Mouse (Mus musculus): ENCODE measurements around the gene Cby1.

Gene Cby1

GRCm38 (mm10) chr15:79677936-79678335 lies 18.9 kb downstream of the Cby1 start:
- no peak for DNase-seq (ENCODE audit: low spot score in 2 of 2)

DNA sequence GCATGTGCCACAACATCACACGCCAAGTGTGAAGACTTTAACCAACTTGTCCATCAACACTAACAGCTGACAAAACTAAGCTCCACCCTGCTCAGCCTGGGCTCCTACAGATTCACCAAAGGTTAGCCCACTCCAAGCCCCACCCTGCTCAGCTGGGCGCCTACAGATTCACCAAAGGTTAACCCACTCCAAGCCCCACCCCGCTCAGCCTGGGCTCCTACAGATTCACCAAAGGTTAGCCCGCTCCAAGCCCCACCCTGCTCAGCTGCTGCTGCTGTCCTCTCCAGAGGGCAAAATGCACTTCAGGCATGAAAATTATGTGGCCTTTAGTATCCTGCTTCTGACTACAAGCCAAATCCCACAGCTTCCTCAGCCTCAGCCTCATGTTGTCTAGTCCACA lies 23.0 kb downstream of the Cby1 start:
- DNase-seq (ENCODE audit: low spot score in 2 of 2), result no peak

- DNase-seq (ENCODE audit: low spot score in 2 of 2), result no peak
Measured at GRCm38 (mm10) chr15:79683146-79683545, 24.1 kb downstream of the Cby1 start.

DNA sequence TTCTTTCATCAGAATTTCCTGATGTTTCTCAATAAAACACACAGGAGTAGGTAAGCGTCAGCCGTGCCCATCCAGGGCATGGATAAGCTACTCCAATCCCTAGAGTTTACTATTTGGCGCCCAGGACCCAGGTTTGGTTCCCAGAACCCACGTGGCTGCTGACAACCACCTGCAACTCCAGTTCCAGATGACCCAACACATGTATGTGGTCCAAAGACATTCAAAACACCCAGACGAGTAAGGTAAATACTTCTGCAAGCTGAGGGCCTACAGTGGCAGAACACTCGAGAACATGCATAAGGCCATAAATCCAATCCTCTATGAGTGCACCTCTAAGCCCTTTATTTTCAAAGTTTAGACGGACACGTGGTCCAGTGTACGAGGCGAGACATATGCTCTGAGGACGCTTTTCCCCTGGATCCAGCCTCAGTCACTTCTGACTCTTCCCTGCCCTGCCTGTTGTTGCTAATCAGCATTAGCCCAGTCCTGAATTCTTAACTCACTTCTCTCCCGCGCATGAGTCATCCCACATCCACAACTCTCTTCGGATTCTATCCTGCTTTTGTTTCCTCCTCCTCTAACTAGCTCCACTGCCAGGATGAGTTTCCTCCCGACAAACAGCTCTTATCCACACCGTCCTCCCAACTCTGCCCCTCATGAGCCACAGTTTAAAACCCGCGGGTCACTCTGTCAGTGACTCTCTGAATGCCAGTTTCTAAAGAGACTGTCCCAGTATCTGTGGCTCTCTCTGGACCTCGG lies 24.9 kb downstream of the Cby1 start:
- DNase-seq (ENCODE audit: low spot score in 2 of 2), result no peak

DNA sequence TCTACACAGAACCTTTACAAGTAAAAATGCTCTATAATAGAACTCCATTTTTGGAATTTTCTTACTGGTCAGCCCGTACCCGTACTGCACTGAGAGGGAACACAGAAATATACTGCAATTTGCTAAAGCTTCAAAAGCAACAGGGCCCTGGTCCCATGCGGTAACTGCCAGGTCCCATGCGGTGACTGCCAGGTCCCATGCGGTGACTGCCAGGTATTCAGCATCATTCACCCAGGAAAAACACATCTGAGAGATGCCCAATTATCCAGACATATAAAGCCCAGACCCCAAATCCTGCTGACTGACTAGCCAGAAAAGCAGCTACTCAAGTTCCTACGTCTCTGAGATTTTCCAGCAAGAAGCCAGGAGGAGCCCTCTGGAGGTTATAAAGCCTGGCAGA lies 25.6 kb downstream of the Cby1 start:
- no peak for DNase-seq (ENCODE audit: low spot score in 2 of 2)

GRCm38 (mm10) chr15:79685141-79685641 lies 26.2 kb downstream of the Cby1 start:
- no peak for DNase-seq (ENCODE audit: low spot score in 2 of 2)

DNA sequence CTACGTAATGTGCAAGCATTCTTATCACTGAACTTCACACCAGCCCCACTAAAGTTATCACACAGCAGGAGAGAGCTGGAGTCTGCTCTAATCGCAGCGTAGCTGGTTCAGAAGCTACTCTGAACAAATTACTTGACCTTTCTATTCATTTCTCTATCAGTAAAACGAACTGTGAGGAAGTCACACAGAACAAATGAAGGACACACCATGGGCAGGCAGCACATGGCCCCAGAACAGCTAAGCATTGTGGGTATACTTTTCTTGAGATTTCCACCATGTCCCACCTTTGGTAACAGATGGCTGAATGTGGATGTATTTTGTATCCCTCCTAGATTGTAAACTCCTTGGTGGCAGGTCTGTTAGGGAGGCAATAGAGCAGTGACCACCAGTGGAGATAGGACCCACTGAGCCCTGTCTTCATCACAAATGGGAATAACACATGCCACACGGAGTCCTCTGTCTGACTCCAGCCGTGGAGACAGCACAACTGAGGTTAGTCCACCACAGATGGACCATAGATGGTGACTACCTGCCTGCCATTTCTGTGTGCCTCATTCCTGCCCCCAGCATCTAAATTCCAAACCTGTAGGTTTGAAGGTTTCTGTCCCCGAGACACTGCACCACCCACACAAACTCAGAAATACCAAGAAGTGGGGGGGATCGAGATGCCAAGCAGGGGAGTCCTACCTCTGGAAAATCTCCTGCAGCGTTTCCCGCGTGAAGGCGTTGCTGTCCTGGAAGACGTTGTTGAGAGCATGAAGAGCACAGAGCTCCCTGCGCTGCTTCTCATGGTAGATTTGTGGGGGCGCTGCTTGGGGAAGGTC lies 27.3 kb downstream of the Cby1 start:
- no peak for DNase-seq (ENCODE audit: low spot score in 2 of 2)

DNA sequence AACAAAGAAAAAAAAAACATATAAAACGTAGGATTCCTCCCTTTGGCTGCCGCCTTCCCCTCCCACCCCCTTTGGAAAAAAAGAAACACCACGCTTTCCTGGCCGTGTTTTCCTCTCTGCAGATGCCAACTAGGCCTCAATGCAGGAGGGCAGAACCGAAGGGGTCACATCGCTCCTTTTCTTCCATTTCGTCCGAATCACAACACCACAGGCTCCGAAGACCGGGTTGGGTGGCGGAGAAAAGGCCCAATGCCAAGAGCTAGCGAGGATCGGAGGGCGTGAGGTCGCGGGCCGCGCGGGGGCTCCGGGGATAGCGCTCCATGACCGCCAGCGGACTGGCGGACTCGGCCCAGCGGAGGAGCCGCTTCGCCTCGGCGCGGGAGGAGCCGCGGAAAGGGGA lies 28.2 kb downstream of the Cby1 start:
- no peak for DNase-seq (ENCODE audit: low spot score in 2 of 2)

GRCm38 (mm10) chr15:79687646-79688267 lies 28.8 kb downstream of the Cby1 start, which contains the start of gene Josd1:
TSS of gene Josd1 (minus strand) at chr15:79687919.
- DNase-seq (ENCODE audit: low spot score in 2 of 2), result peak; percentile 93 to 94

DNA sequence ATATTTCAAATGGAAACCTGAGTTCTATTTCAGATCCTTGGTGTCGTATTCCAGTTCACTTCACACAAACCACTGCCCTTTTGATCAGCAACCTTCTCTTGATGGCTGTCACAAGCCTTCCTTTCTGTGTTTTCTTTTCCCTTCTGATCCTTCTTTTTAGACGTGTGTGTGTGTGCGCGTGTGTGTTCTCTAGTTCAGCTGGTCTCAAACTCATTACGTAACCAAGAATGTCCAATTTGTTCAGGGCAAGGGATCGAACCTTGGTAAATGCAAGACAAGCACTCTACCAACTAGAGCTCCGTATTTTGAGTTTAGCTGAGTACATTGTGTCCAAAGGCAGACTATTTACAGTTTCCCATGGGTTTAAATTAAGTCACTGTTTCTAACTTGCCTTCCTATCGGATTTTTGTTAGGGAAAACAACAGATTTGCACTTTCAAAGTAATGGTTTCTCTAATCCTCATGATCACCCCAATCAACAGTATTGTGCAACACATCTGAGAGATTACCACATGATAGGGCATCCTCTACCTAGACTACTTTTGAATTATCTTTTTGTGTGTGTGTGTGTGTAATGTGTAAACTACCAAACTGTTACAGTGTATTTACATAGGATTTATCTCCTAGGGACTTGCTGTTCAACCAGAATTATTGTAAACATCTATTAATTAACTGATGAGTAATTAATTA lies 29.4 kb downstream of the Cby1 start:
- no peak for DNase-seq (ENCODE audit: low spot score in 2 of 2)

DNA sequence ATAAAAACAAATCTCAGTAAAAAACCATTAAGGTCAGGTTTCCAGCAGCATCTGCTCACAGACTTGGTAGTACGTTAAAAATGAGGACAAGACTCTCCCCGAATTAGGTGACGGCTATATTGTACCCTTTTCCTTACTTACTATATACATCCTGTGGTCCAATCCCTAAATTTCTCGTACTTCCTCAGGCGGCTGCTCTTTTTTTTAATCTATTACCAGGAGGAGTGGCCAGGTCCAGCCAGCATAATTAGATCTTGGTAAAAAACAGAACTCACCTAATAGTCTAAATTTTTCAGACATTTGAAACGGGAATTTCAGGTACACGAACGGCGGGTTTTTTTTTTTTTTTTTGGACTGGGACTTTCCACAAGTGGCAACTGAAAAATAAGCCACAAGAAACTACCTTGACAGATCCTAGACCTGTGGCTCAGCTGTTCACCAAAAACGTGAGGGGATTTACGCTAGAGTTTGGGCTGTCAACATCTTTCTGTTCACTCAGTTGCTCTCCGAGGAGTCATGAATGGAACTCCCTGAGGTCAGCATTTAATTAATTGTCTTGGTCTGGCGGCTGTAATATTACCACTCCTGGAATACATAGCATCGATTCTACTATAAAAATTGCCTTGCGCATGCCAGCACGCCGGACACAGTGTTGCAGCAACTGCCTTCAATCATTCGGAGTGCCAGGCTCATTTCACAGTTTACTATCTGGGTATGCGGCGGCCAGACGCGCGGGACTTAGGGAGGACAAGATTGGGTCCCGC lies 30.8 kb downstream of the Cby1 start:
- DNase-seq (ENCODE audit: low spot score in 2 of 2), result no peak

- DNase-seq (ENCODE audit: low spot score in 2 of 2), result peak; percentile 85 to 93
Measured at GRCm38 (mm10) chr15:79690426-79691022, 31.5 kb downstream of the Cby1 start, which contains the start of gene Gtpbp1. TSS of gene Gtpbp1 (plus strand) at chr15:79690845.

DNA sequence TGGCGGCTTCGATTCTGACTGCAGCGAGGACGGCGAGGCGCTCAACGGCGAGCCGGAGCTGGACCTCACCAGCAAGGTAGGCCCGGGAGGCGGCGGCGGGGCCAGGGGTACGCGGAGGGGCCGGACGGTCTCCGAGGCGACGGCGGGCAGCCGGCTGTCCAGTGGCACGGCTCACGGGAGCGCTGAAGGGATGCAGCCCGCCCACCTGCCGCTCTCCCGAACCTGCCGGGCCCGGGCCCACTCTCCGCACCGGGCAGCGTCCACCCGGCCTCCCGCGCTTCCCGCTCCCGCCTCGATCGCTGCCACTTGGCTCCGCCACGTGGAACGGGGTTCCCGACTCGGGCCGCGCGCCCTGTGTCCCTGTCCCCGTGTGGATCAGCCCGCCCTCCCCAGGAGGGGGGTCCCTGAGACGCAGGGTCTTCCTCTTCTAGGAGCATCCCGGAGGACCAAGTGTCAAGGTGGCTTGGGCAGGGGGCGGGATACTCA lies 32.1 kb downstream of the Cby1 start:
- DNase-seq (ENCODE audit: low spot score in 2 of 2), result no peak

GRCm38 (mm10) chr15:79692334-79692733 lies 33.3 kb downstream of the Cby1 start:
- no peak for DNase-seq (ENCODE audit: low spot score in 2 of 2)

DNA sequence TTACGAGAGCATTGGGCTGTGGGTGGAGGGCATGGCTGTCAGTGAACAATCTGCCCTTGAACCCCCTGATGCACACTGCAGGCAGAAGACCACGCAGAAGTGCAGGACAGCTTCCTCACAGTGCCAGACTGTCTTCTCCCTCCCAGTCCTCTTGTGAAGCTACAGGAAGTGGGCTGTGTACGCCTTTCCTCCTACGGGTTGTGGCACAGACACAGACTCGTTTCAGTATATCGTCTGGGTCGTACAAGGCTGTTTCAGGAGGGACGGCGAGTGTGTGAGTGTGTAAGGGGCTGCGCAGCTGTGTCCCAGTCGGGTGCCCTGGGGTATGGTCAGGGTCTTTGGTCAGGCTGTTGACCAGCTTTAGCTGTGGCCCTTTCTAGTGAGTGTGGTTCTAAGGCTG lies 34.7 kb downstream of the Cby1 start:
- DNase-seq (ENCODE audit: low spot score in 2 of 2), result no peak

DNA sequence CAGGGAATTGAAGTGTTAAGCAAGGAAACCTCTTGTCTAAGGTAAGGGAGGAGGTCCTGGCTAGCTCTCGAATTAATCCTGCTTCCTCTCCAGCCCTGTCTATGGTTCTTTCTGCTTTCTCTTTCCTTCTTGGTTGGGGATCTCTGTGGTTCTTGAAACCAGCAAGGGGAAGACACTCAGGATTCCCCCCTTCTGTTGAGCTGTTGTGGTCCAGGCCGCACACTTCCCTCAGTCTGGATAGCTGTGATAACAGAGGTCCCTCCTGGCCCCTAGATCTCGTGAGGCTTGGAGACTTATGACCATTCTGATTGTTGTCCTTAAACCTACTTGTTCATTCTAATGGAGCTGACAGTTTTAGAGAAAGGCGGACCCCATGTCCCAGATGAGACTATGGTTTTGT lies 35.5 kb downstream of the Cby1 start:
- DNase-seq (ENCODE audit: low spot score in 2 of 2), result no peak

- DNase-seq (ENCODE audit: low spot score in 2 of 2), result no peak
Measured at GRCm38 (mm10) chr15:79695516-79695915, 36.5 kb downstream of the Cby1 start.

- DNase-seq (ENCODE audit: low spot score in 2 of 2), result no peak
Measured at GRCm38 (mm10) chr15:79696508-79696907, 37.5 kb downstream of the Cby1 start.

DNA sequence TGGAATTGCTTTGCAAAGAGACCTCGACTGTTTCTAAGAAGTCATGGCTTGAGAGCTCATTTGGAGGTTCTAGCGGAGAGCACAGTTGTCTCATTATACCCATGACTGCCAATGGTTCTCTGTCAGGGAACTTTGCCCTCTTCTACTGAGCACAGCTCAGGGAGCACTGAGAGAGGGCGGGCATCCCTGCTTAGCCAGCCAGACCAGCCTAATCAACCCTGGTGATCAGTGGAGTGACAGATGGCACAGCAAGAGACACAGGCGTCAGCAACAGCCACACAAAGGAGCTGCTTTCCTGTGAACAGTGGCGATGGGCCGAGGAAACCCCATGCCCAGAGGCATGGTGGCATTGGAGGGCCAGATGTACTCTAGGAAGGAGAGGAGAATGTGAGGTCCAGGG lies 38.0 kb downstream of the Cby1 start:
- no peak for DNase-seq (ENCODE audit: low spot score in 2 of 2)

DNA sequence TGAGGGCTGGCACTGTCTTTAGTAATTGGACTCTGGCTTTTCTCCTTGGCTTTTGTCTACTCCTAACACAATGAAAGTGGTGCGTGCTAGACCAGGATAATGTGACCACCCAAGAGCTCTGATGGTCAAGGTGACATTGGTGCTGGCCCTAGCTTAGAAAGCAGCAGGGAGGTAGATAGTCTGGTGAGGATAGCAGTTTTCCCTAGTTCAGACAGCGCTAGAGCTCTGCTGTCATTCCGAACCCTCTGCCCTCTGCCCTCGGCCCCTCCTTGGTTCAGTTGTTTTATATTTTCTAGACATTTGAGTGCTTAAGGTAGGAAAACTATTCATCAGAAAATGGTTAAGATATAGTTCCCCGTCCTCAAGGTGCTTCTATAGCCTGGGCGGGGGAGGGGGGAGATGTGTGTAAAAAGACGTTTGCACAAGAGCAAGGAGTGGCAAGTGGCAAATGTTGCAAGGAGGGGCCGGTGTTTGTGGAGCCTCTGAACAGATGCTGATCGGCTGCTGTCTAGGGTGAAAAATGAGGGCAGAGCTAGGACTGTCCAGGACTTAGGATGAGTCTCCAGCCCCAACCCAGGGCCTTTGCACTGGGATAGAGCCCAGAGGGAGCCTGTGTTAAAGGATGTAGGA lies 38.7 kb downstream of the Cby1 start:
- DNase-seq (ENCODE audit: low spot score in 2 of 2), result no peak
